Mouse (Mus musculus) layer of hippocampus, adult 8-10 months (tissue): ENCODE results near the gene Fam219b. TPM values are rescaled to one million over a fixed set of nuclear protein-coding genes. Genes with fewer than 3 reads are reported as not detected.

ENCODE experiments used
- DNase-seq, 2 experiments: peaks; one replicate each; pipeline ENCODE4 v3.0.0; 2022; ENCODE audit warnings: low spot score in 2 of 2
- total RNA-seq, 4 experiments: library from RNA; stranded (reverse); gene quantifications; 2 replicates each; pipeline ENCODE4 v1.2.4; 2022

The Fam219b gene
- total RNA-seq, 4 experiments from 2014 or later: 16.0 to 23.5 (median 20.0) TPM

DNA sequence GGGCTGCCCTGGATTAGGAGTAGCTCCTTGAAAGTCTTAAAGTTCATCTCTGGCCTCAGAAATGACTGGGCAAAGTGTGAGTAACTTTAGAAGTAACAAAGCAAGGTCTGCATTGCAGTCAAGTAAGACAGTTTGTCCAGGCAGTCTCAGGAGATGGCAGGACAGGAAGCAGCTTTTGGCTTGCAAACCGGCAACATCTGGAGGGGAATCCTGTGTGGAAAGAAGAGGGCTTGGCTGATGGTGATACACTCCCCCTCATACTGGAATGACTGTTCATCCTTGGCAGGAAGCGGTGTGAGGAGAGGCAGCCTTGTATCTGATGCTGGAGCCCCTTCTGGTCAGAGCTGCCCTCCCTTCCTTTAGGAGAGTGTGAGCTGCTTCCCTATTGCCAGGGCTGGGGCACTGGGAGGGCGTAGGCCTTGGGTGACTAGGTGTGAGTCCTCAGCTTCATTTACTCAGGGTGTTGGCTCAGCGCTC, 25.6 kb downstream of the Fam219b start:
- DNase-seq: no peak

DNA sequence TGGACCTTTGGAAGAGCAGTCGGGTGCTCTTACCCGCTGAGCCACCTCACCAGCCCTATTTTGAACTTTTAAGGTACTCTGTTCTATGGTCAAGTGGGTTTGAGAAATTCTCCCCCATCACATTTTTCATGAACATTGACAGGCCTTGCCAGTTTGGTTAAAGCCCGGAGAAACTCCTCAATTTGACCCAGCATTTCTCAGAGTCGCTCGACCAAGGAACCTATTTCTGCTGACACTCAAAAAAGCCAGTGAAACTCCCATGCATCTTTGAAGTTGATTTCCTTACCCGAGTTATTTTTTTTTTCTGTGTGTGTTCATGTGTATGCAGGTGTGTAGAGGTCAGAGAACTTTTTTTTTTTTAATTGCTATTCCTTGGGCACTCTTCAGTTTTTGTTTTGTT, 27.3 kb downstream of the Fam219b start:
- no peak for DNase-seq

DNA sequence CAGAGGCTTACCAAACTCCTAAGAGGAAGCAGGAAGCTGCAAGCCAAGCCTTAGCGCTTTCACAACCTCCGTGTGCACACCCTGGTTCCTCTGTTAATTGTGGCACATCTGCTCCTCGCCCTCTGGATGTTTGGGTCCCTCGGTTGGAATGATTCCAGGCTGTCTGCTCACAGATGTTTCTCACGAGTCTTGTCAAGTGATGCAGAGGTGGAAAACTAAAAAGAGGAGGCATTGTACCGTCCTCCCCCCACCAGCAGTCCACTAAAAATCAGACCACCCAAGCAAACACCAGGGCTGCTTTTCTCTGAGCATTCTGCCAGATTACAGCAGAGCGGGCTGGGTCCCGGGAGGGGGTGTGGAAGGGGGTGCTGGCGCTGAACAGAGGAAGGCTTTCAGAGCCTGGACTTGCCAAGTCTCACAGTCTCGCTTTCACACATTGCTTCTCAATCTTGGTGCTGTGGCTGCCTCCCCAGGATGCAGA, 28.5 kb downstream of the Fam219b start:
- peak; percentile 38 to 64 for DNase-seq

DNA sequence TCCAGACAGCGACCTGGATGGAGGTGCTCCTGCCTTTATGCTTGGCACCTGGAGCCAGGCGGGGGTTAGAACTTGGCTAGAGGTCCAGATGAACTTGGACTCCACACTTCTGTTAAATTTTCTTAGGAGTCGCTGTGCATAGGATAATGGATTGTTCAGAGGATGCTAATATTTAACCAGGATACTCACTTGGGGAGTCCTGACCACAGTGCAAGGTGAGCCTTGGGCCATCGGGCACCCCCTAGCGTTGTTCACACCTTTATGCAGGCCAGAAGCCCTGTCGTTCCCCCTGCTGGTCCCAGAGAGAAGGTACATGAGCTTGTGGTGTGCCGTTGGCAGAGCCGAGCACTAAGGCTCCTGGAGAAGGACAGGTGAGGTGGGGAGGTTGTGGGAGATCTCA, 29.5 kb downstream of the Fam219b start:
- DNase-seq: no peak

DNA sequence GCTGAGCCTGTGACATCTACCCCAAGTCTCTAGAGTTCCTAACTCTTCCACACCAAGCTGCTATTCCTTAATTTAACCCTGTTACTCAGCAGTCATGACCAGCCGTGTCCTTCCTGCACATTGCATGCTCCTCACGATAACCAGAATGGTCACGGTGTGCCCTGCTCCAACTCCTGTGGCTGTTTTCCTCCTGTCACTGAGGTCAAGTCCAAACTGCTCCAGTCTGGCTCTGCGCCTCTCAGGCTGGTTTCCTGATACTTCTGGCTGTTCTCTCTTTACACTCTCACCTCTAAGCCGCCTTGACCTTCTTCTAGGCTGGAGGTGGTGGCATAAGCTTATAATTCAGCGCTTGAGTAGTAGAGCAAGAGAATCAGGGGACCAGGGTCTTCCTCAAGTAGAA, 31.2 kb downstream of the Fam219b start:
- no peak for DNase-seq

DNA sequence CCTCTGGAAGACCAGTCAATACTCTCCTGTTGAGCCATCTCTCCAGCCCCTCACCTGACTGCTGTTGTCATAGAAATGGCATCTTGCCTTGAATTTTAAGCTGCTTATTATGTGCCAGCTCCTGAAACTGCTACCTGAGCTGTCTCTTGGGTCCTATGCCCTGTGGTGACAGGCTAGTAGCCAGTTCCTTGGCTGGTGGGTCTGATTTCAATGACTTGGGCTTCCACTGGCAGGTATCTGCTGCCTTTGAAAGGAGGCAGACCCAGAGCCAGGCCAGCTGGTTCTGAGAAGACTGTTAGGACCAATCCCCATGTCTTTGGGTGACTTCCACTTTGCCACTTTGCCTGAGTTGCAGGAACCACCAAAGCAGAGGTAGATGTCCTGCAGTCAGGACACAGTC, 37.1 kb downstream of the Fam219b start:
- DNase-seq: no peak

DNA sequence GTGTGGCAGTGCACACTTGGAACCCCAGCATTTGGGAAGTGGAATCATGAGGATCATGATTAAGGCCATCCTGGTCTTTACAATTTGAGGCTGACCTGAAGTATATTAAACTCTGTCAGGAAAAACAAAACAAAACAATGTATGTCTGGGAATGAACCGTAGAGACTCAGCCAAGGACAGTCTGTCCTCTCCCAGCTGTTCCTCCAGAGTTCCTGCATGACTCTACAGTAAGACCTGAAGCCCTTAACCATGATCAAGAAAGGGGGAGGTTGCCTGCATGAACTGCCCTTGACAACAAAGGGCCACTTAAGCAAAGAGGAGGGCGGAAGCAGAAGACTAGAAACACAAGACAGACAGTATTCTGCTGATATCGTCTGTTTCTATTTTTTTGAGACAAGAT, 38.2 kb downstream of the Fam219b start:
- DNase-seq: no peak

DNA sequence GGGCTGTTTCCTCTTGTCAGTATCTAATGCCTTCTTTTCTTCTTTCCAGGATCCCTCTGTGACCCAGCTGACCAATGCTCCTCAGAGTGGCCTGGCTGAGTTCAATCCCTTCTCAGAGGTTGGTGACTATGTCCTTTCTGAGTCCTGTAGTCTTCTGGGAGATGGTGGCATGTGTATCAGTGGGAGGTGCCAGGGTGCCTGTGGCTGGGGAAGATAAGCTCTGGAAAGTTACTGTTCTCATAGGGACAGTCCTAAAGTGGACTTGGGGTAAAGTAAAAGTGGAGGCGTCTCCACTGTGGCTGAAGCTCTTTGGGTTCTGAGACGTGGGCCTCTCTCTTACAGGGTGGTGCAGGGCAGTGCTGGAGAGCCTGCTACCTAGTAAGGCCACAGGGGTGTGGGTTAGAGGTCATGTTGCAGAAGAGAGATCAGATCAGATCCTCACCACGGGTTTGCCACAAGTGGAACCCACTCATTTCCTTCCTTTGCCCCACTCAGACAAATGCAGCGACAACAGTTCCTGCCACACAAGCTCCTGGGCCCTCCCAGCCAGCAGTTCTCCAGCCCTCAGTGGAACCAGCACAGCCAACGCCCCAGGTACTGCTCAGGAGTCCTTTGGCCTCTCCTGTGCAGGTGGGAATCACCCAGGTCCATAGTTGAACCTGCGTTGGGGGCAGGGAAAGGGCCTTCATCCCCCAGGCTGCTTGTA, 40.0 kb downstream of the Fam219b start:
- DNase-seq: no peak

DNA sequence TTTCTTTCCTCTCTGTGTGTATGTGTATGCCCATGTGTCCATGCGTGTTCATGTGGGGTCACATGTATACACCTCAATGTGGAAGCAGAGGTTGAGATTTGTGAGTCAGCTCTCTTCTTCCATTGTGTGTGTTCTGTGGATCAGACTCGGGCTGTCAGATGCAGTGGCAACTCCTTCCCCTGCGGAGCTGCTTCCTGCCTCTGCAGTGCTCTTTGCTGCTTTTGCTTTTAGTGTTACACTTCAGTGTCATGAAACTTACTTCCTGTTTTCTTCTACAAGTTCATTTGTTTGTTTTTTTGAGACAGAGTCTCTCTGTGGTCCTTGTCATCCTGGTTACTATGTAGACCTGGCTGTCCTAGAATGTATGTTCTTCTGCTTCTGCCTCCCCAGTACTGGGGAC, 47.7 kb downstream of the Fam219b start:
- no peak for DNase-seq

DNA sequence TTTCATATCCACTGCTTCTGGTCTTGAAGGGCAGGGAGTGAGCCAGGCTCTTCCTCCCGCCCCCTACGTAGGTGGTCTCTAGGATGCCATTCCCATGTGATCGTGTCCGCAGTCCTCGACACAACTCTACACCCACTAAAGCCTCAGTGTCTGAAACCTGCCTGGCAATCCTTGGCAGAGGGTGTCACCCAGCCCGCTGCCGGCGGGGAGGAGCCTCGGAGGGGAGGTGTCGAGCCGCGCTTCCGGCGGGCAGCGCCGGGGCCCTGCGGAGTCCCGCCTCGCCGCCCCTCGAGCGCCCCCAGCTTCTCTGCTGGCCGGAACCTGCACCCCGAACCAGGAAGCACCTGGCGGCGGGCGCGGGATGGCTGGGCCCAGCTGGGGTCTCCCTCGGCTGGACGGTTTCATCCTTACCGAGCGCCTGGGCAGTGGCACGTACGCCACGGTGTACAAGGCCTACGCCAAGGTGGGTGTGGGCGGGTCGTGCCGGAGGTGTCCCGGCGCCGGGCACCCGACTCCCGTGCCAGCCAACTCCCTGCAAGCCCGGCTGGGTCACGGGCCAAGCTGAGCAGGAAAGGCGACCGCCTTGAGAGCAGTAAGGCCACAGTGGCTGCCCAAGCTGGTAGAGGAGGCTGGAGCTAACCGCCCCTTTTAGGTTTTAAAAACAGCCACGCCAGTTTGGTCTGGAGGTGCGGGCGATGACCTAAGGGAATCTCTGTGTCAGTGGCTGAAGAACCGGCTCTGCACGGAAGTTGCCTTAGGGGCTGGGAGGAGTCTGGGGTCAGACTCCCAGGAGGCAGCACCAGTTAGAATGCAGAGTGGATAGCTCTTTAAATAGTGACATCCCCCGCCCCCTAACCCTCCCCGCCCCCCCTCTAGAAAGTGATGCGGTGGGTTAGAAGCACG, 52.1 kb downstream of the Fam219b start, which contains the start of gene Ulk3:
Ulk3 (plus strand) TSS at position 229 of the 903 bp plus-strand sequence.
- DNase-seq: peak; percentile 60 to 73

DNA sequence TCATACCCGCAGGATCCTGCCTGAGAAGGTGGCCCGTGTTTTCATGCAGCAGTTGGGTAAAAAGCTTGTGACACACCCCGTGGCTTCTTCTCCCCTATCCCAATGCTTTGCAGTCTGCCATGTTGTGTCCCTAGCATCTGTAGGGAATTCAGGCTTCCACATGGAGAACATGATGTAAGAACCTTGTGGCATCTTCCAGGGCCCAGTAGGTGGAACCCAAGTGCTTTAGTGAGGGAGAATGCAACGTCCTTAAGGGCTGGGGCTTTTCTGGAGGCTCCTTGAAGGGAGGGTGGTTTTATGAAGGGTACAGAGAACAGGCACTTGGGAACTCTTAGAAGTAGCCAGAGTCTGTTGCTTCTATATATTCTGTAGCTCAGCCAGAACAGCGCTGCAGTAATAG, 53.4 kb downstream of the Fam219b start:
- no peak for DNase-seq

Other genes starting within 250 kb of the Fam219b start
- gene Ppcdc, start 97.4 kb upstream of the Fam219b start, total RNA-seq: 10 to 100 TPM; 16.1 to 26.1 (median 23.2) TPM
- 100 to 1,000 TPM; 361 to 395 (median 373) TPM for gene Scamp5, start 69.5 kb upstream of the Fam219b start, total RNA-seq
- 10 to 100 TPM in 3 of 4 experiments, 1 to 10 TPM in 1; 9.1 to 11.8 (median 10.3) TPM for gene Rpp25, start 33.5 kb upstream of the Fam219b start, total RNA-seq
- gene Cox5a, start 16.3 kb upstream of the Fam219b start, total RNA-seq: 100 to 1,000 TPM; 345 to 380 (median 364) TPM
- 10 to 100 TPM; 68.8 to 80.6 (median 77.5) TPM for gene Mpi, start 15.2 kb downstream of the Fam219b start, total RNA-seq
- gene Scamp2, start 23.4 kb downstream of the Fam219b start, total RNA-seq: 10 to 100 TPM; 26.5 to 35.2 (median 31.9) TPM
- gene Ulk3, start 51.9 kb downstream of the Fam219b start, total RNA-seq: 10 to 100 TPM; 29.9 to 40.1 (median 37.8) TPM
- gene Cplx3, start 68.8 kb downstream of the Fam219b start, total RNA-seq: 1 to 10 TPM; 3.5 to 6.1 (median 4.1) TPM
- gene Lman1l, start 83.2 kb downstream of the Fam219b start, total RNA-seq: not detected
- gene Csk, start 116.1 kb downstream of the Fam219b start, total RNA-seq: 10 to 100 TPM; 38.4 to 46.7 (median 43.0) TPM
- gene Cyp1a2, start 146.2 kb downstream of the Fam219b start, total RNA-seq: not detected
- under 1 TPM in 3 of 4 experiments, not detected in 1; 0.12 to 0.36 (median 0.32) TPM for gene Cyp1a1, start 150.4 kb downstream of the Fam219b start, total RNA-seq
- gene Edc3, start 171.0 kb downstream of the Fam219b start, total RNA-seq: 10 to 100 TPM; 14.0 to 23.7 (median 14.6) TPM
- 100 to 1,000 TPM in 1 of 4 experiments, 10 to 100 TPM in 3; 72.0 to 102 (median 84.5) TPM for gene Clk3, start 228.3 kb downstream of the Fam219b start, total RNA-seq